Mouse (Mus musculus) lung, embryonic 14.5 days (tissue): ENCODE results near the gene H2-Eb1. TPM values are rescaled to one million over a fixed set of nuclear protein-coding genes. Genes with fewer than 3 reads are reported as not detected.

Source experiments
- ATAC-seq: fragments of 200-750 bp; cut with Nextera tagmentation; 2 replicates; pipeline ENCODE4 v1.8.0; 2017; ENCODE audit warnings: mild to moderate bottlenecking, moderate TSS enrichment, moderate library complexity; ENCODE audit not compliant: insufficient read depth
- DNase-seq: peaks from one replicate; pipeline ENCODE4 v3.0.0-alpha.2; 2015
- H3K27ac ChIP-seq: fragments of 300-500 bp; sonication (generic); 2 replicates; pipeline ENCODE4 v1.5.1; 2014; ENCODE audit warnings: low read depth, mild to moderate bottlenecking, moderate library complexity
- H3K27me3 ChIP-seq: fragments of 300-500 bp; sonication (generic); 2 replicates; pipeline ENCODE4 v1.6.1; 2014; ENCODE audit warnings: low read length, control low read depth; ENCODE audit not compliant: insufficient read depth
- H3K36me3 ChIP-seq: fragments of 300-500 bp; sonication (generic); 2 replicates; pipeline ENCODE4 v1.6.1; 2014; ENCODE audit warnings: control low read depth; ENCODE audit not compliant: insufficient read depth
- H3K4me1 ChIP-seq: fragments of 300-500 bp; sonication (generic); 2 replicates; pipeline ENCODE4 v1.6.1; 2014; ENCODE audit warnings: antibody characterized with exemption, control low read depth; ENCODE audit not compliant: insufficient read depth
- H3K4me2 ChIP-seq: fragments of 300-500 bp; sonication (generic); 2 replicates; pipeline ENCODE4 v1.6.1; 2014; ENCODE audit warnings: mild to moderate bottlenecking
- H3K4me3 ChIP-seq: fragments of 300-500 bp; sonication (generic); 2 replicates; pipeline ENCODE4 v1.5.1; 2014; ENCODE audit warnings: low read depth, low read length
- H3K9ac ChIP-seq: fragments of 300-500 bp; sonication (generic); 2 replicates; pipeline ENCODE4 v1.6.1; 2014
- H3K9me3 ChIP-seq: fragments of 300-500 bp; sonication (generic); 2 replicates; pipeline ENCODE4 v1.6.1; 2016; ENCODE audit warnings: low read depth, low read length, control low read depth
- CTCF ChIP-seq: IDR thresholded peaks from 2 replicates; pipeline ENCODE4 v1.5.1; 2016; ENCODE audit warnings: antibody characterized with exemption, low read depth
- WGBS: fragments of 180-500 bp; shearing (Covaris S2); extraction: QIAGEN DNeasy Blood & Tissue Kit; methylation state at CpG from one replicate; pipeline ENCODE4 v1.1.7; 2014; 5-methylcytosine and 5-hydroxymethylcytosine counted together
- polyA plus RNA-seq: library from polyadenylated mRNA; unstranded; fragments of >200 nt; fragmentation: Nextera tagmentation; extraction: Ambion mirVana; gene quantifications from 2 replicates; pipeline ENCODE4 v1.2.1, GENCODE M21; 2014

Gene H2-Eb1
- polyA plus RNA-seq, 1 experiment from 2014 or later, result 2.3 TPM

DNA sequence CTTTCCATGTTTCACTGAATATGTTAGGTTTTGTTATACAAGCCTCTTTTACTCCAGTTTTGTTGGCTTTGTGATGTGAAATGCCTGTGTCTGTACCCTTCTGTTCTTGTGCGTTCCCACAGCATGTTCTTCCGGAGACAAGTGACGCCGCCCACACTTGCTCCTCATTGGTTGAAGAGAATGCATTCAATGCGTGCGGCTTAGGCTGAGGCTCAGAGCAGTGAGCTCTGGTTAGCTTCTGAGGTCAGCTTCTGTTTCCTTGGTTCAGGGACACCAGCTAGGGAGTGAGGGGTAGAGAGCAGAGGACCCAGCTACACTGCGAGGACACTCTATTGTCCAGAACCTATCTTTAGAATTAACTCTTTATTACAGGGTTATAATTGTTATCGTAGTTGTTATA is 14.1 kb upstream of the H2-Eb1 start:
- no peak for TF ChIP-seq CTCF
- 17% methylated on average over 8 of the region's 8 CpGs for WGBS
- ATAC-seq (peak; percentile 86), DNase-seq (peak; percentile 94)
- Histone ChIP-seq H3K9ac (no peak overlapping the region), H3K36me3 (no peaks in the 10 kb centered on the region), H3K9me3 (no peaks in the 10 kb centered on the region), H3K4me1 (no peaks in the 10 kb centered on the region), H3K27ac (no peak overlapping the region), H3K4me3 (no peak overlapping the region), H3K4me2 (no peak overlapping the region), H3K27me3 (no peaks in the 10 kb centered on the region)

DNA sequence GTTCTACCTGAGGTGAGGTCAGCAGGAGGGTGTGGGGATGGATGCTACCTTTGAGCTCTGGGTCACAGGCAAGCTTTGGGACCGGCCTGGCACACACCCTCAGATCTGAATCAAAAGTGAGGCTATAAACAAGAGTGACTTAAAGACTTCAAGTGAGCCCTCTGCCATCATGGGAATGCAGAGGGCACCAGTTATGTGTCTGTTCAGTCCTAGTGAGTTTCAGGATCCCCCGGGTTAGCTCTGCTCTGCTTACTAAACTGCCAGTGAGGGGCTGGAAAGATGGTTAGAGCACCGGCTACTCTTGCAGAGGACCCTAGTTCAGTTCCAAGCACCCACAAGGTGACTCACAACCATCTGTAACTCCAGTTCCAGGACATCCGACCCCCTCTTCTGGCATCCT is 13.1 kb upstream of the H2-Eb1 start:
- Histone ChIP-seq H3K9me3 (no peaks in the 10 kb centered on the region), H3K27me3 (no peaks in the 10 kb centered on the region), H3K4me2 (no peak overlapping the region), H3K4me1 (no peaks in the 10 kb centered on the region), H3K4me3 (no peak overlapping the region), H3K36me3 (no peaks in the 10 kb centered on the region), H3K27ac (no peak overlapping the region), H3K9ac (no peak overlapping the region)
- no peak for TF ChIP-seq CTCF
- ATAC-seq, result no peak
- no peak for DNase-seq
- 83% methylated on average over 4 of the region's 4 CpGs for WGBS

DNA sequence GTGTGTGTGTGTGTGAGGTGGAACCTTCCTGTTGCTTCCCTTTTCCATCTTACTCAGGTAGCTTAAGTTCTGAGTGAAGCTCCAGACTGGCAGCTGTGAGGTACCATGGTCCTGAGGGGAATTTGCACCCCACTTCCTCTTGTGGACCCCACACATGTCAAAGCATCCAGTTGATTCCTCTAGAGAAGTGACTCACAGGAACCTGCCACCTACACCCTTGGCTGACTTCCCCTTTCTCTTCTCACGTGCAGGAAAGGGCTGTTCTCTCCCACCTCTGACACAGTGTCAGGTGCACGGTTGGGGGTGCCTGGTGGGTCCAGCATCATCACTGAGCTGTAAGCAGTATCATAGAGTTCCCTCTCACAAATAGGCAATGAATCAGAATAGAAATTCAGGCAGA is 12.1 kb upstream of the H2-Eb1 start:
- Histone ChIP-seq H3K9ac (no peak overlapping the region), H3K4me3 (no peak overlapping the region), H3K9me3 (no peaks in the 10 kb centered on the region), H3K27ac (no peak overlapping the region), H3K27me3 (no peaks in the 10 kb centered on the region), H3K4me2 (no peak overlapping the region), H3K4me1 (no peaks in the 10 kb centered on the region), H3K36me3 (no peaks in the 10 kb centered on the region)
- no peak for ATAC-seq
- 43% methylated on average over 2 of the region's 2 CpGs for WGBS
- no peak for DNase-seq
- no peak for TF ChIP-seq CTCF

DNA sequence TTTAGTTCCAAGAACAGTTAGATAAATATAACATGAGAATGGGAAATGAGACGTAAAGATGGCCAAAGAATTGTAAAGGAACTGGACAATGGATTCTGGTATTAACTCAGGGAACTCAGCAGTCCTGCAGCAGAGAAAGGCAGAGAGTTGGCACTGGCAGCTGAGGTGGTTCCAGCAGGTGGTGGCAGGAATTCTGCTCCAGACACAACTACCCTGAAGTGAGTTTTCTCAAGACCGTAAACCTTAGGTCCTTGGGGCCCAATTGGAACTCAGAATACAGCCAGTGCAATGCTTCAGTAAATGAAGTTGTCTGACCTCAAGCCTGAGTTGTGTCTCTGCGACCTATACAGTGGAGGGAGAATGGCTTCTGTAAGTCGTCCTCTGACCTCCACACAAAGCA is 11.4 kb upstream of the H2-Eb1 start:
- DNase-seq (no peak), ATAC-seq (no peak)
- no peak overlapping the region for H3K4me3 ChIP-seq
- H3K9me3 ChIP-seq, result no peaks in the 10 kb centered on the region
- no peaks in the 10 kb centered on the region for H3K27me3 ChIP-seq
- no peak overlapping the region for H3K9ac ChIP-seq
- WGBS, result 54% methylated on average over 4 of the region's 4 CpGs
- H3K36me3 ChIP-seq, result no peaks in the 10 kb centered on the region
- no peak for TF ChIP-seq CTCF
- H3K4me1 ChIP-seq, result no peaks in the 10 kb centered on the region
- no peak overlapping the region for H3K4me2 ChIP-seq
- no peak overlapping the region for H3K27ac ChIP-seq

DNA sequence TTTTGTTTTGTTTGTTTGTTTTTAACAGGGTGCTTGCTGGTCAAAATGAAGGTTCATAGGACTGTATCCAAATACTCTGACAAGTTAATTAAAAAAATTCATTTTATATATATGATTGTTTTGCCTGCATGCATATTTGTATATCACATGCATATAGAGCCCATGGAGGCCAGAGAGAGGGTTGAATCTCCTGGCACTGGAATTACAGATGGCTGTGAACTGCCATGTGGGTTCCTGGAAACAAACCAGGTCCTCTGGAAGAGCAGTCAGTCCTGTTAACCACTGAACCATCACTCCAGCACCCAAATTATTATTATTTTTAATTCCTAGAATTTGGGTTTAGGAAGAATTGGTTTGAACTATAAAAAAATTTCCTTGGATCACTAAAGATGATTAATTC is 10.4 kb upstream of the H2-Eb1 start:
- Histone ChIP-seq H3K4me3 (no peak overlapping the region), H3K4me2 (no peak overlapping the region), H3K36me3 (no peaks in the 10 kb centered on the region), H3K27ac (no peak overlapping the region), H3K9me3 (no peaks in the 10 kb centered on the region), H3K9ac (no peak overlapping the region), H3K4me1 (no peaks in the 10 kb centered on the region), H3K27me3 (no peaks in the 10 kb centered on the region)
- no peak for TF ChIP-seq CTCF
- DNase-seq (no peak), ATAC-seq (no peak)

DNA sequence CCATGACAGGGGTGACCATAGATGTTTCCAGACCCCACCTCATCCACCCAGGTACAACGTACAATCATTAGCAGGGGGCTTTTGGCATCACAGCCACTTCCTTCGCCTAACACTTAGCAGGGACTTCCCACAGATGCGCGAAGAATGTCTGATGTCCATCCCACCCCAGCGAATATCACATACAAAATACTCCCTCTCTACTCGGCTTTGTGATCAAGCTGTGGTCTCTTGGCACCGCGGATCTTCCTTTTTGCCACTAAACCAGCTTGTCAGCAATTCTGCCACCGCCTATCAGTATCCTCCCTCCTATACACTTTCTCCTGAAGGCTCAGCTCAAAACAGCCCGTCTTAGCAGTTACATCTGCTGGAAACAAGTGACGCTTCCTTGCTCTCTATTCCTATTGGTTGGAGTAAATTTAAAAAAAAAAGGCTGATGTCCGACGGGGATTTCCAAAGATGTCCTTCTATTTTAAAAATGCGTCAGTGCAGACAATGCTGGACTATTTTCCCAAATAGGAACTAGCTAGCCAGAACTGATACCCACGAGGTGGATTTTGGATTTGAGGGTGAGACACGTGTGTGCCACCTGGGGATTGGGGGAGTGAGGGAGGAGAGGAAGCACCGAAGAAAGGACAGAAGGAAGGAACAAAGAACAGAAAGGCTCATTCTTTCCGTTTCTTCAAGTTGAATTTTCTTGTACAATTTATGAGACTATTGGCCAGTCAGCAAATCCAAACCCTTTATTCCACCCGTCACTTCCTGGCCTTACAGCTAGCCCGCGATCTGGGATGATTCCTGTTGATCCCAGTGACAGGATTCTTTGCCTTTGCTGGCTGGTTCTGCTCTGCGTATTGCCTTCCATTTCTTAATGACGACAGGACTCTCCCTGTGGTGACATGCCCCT is 9.5 kb upstream of the H2-Eb1 start:
- H3K27me3 ChIP-seq, result no peaks in the 10 kb centered on the region
- H3K27ac ChIP-seq, result no peak overlapping the region
- DNase-seq, result peak; percentile 91
- H3K4me3 ChIP-seq, result peak overlapping the region; percentile 16; the same call in 1 of the 2 replicates
- WGBS, result 22% methylated on average over 23 of the region's 23 CpGs
- H3K9me3 ChIP-seq, result no peaks in the 10 kb centered on the region
- no peaks in the 10 kb centered on the region for H3K36me3 ChIP-seq
- peak overlapping the region; percentile 56 for H3K4me2 ChIP-seq
- no peaks in the 10 kb centered on the region for H3K4me1 ChIP-seq
- ATAC-seq, result peak; percentile 69; the same call in 1 of the 2 replicates
- TF ChIP-seq CTCF, result no peak
- H3K9ac ChIP-seq, result no peak overlapping the region

DNA sequence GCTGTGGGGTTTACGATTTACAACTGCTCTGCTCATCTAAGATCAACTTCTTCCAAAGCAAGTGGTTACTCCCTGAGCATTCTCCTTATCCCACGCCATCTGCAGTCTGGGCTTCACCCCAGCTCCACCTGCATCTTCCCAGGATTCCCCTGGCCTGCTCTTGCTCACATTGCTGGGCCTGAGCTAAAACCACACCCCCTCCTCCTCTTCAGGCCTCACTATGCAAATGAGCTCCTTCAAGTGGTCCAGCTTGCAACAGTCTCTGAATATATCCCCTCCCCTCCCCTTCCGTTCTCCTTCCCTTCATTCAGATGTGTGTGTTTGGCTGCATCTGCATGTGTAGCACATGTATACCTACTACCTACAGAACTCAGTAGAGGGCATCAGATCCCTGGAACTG is 6.3 kb upstream of the H2-Eb1 start:
- WGBS, result 48% methylated on average over 3 of the region's 3 CpGs
- H3K4me2 ChIP-seq, result no peak overlapping the region
- no peak overlapping the region for H3K27ac ChIP-seq
- H3K9me3 ChIP-seq, result no peaks in the 10 kb centered on the region
- ATAC-seq (no peak), DNase-seq (no peak)
- H3K36me3 ChIP-seq, result no peaks in the 10 kb centered on the region
- no peak overlapping the region for H3K4me3 ChIP-seq
- no peak for TF ChIP-seq CTCF
- H3K4me1 ChIP-seq, result no peaks in the 10 kb centered on the region
- H3K27me3 ChIP-seq, result no peaks in the 10 kb centered on the region
- H3K9ac ChIP-seq, result no peak overlapping the region
